Mouse (Mus musculus) intestine, postnatal 0 days (tissue): ENCODE results near the gene Gfm1. TPM values are rescaled to one million over a fixed set of nuclear protein-coding genes. Genes with fewer than 3 reads are reported as not detected.

Experiments used
- ATAC-seq: fragments of 200-750 bp; cut with Nextera tagmentation; 2 replicates; pipeline ENCODE4 v1.8.0; 2017; ENCODE audit warnings: mild to moderate bottlenecking, moderate TSS enrichment, moderate library complexity
- H3K27ac ChIP-seq: fragments of 300-500 bp; sonication (generic); 2 replicates; pipeline ENCODE4 v1.5.1; 2014; ENCODE audit warnings: mild to moderate bottlenecking, low read depth, low read length, moderate library complexity
- H3K27me3 ChIP-seq: fragments of 300-500 bp; sonication (generic); replicated peaks from 2 replicates; pipeline ENCODE4 v1.6.1; 2014; ENCODE audit warnings: low read length, mixed read lengths; ENCODE audit not compliant: control insufficient read depth, insufficient read depth
- H3K36me3 ChIP-seq: fragments of 300-500 bp; sonication (generic); 2 replicates; pipeline ENCODE4 v1.6.1; 2014; ENCODE audit warnings: mild to moderate bottlenecking, moderate library complexity; ENCODE audit not compliant: control insufficient read depth, insufficient read depth
- H3K4me1 ChIP-seq: fragments of 300-500 bp; sonication (generic); replicated peaks from 2 replicates; pipeline ENCODE4 v1.6.1; 2014; ENCODE audit warnings: antibody characterized with exemption, low read length, mixed read lengths; ENCODE audit not compliant: control insufficient read depth, insufficient read depth
- H3K4me2 ChIP-seq: fragments of 300-500 bp; sonication (generic); replicated peaks from 2 replicates; pipeline ENCODE4 v1.6.1; 2014; ENCODE audit warnings: low read depth, mild to moderate bottlenecking, moderate library complexity
- H3K4me3 ChIP-seq: fragments of 300-500 bp; sonication (generic); 2 replicates; pipeline ENCODE4 v1.5.1; 2014; ENCODE audit warnings: low read depth, low read length
- H3K9ac ChIP-seq: fragments of 300-500 bp; sonication (generic); 2 replicates; pipeline ENCODE4 v1.6.1; 2014; ENCODE audit warnings: mild to moderate bottlenecking, low read depth, low read length
- H3K9me3 ChIP-seq: fragments of 300-500 bp; sonication (generic); 2 replicates; pipeline ENCODE4 v1.6.1; 2016; ENCODE audit warnings: mixed run types; ENCODE audit not compliant: control insufficient read depth
- CTCF ChIP-seq: sonication (generic); IDR thresholded peaks from 2 replicates; pipeline ENCODE4 v1.5.1; 2016; ENCODE audit warnings: low read depth, mild to moderate bottlenecking, control low read depth, antibody characterized with exemption, moderate library complexity
- WGBS: fragments of 180-500 bp; shearing (Covaris S2); extraction: QIAGEN DNeasy Blood & Tissue Kit; methylation state at CpG from one replicate; pipeline ENCODE4 v1.1.7; 2014; 5-methylcytosine and 5-hydroxymethylcytosine counted together
- polyA plus RNA-seq: library from polyadenylated mRNA; unstranded; fragments of >200 nt; fragmentation: Nextera tagmentation; extraction: Ambion mirVana; gene quantifications from 2 replicates; pipeline ENCODE4 v1.2.1, GENCODE M21; 2015

The Gfm1 gene
- polyA plus RNA-seq, 1 experiment from 2014 or later = 30.2 TPM

DNA sequence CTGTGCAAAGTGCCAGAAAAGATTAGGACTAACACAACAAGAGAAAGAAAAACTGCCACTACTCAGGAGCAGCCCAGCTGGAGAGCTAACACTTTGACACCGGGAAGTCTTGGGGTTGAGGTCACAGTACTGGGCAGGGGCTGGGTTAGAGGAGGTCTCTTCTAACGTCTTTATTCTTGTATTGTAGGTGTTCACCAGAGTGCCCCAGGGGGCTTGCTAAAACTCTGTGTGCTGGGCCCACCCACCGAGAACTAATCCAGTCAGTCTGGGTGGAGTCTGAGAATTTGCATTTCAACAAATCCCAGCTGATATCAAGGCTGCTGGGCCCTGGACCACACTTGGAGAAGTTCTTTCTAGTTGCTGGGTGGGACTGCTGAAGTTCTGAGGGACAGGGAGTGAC lies 74.0 kb downstream of the Gfm1 start:
- ATAC-seq = no peak
- Histone ChIP-seq H3K27me3 (no peaks in the 10 kb centered on the region), H3K4me3 (no peak overlapping the region), H3K27ac (no peak overlapping the region), H3K4me1 (no peaks in the 10 kb centered on the region), H3K4me2 (no peak overlapping the region), H3K36me3 (no peaks in the 10 kb centered on the region), H3K9ac (no peak overlapping the region), H3K9me3 (no peaks in the 10 kb centered on the region)
- 24% methylated on average over 3 of the region's 3 CpGs for WGBS
- no peak for TF ChIP-seq CTCF

DNA sequence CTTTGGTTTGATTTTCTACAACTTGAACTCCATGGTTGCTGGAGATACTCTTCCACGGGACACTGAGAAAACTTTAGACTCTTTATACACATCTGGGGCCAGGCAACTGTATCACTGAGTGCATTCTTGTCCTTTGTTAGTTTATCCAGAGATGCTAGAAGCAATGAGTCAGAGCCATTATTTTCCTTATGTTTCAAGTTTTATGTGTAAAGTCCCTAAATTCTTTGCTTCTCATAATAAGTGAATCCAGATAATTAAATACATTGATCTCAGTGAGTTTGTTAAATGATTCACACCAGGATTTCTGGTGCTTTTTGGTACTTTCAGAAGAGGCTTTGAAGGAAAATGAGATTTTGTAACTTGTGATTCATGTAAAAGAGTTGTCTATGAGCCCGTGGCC lies 75.4 kb downstream of the Gfm1 start:
- no peak for ATAC-seq
- H3K9ac ChIP-seq = no peak overlapping the region
- 84% methylated on average over 2 of the region's 2 CpGs for WGBS

GRCm38 (mm10) chr3:67508216-67508892 lies 78.5 kb downstream of the Gfm1 start:
- ATAC-seq = no peak
- Histone ChIP-seq H3K27me3 (no peaks in the 10 kb centered on the region), H3K4me1 (no peaks in the 10 kb centered on the region), H3K4me2 (no peak overlapping the region), H3K9ac (no peak overlapping the region), H3K36me3 (no peaks in the 10 kb centered on the region), H3K4me3 (no peak overlapping the region), H3K27ac (no peak overlapping the region), H3K9me3 (no peaks in the 10 kb centered on the region)
- 82% methylated on average over 10 of the region's 10 CpGs for WGBS
- TF ChIP-seq CTCF = no peak

More for the DNA sequence above, 75.4 kb downstream of the Gfm1 start:
- Histone ChIP-seq H3K27me3 (no peaks in the 10 kb centered on the region), H3K36me3 (no peaks in the 10 kb centered on the region), H3K9me3 (no peaks in the 10 kb centered on the region), H3K27ac (no peak overlapping the region), H3K4me1 (no peaks in the 10 kb centered on the region), H3K4me2 (no peak overlapping the region), H3K4me3 (no peak overlapping the region)
- TF ChIP-seq CTCF = no peak

GRCm38 (mm10) chr3:67512807-67513206 lies 82.9 kb downstream of the Gfm1 start:
- no peak overlapping the region for H3K4me2 ChIP-seq
- H3K27ac ChIP-seq = no peak overlapping the region
- no peak overlapping the region for H3K9ac ChIP-seq
- H3K36me3 ChIP-seq = no peaks in the 10 kb centered on the region
- no peak for ATAC-seq
- peak; percentile 91 for TF ChIP-seq CTCF
- no peaks in the 10 kb centered on the region for H3K9me3 ChIP-seq
- WGBS = 4% methylated on average over 5 of the region's 5 CpGs
- no peak overlapping the region for H3K4me3 ChIP-seq
- peaks cover 25% of the 10 kb centered on the region; the same call in 1 of the 2 replicates for H3K27me3 ChIP-seq
- H3K4me1 ChIP-seq = no peaks in the 10 kb centered on the region

- Histone ChIP-seq H3K27ac (no peak overlapping the region), H3K4me3 (peak overlapping the region; percentile 51), H3K9me3 (no peaks in the 10 kb centered on the region), H3K36me3 (no peaks in the 10 kb centered on the region), H3K4me1 (no peaks in the 10 kb centered on the region), H3K4me2 (peak overlapping the region; percentile 96), H3K27me3 (peaks cover 25% of the 10 kb centered on the region; the same call in 1 of the 2 replicates), H3K9ac (peak overlapping the region; percentile 46)
- WGBS = 5% methylated on average over 40 of the region's 40 CpGs
- TF ChIP-seq CTCF = no peak
- ATAC-seq = peak; percentile 51
Observed at GRCm38 (mm10) chr3:67514801-67515273, 84.9 kb downstream of the Gfm1 start.

DNA sequence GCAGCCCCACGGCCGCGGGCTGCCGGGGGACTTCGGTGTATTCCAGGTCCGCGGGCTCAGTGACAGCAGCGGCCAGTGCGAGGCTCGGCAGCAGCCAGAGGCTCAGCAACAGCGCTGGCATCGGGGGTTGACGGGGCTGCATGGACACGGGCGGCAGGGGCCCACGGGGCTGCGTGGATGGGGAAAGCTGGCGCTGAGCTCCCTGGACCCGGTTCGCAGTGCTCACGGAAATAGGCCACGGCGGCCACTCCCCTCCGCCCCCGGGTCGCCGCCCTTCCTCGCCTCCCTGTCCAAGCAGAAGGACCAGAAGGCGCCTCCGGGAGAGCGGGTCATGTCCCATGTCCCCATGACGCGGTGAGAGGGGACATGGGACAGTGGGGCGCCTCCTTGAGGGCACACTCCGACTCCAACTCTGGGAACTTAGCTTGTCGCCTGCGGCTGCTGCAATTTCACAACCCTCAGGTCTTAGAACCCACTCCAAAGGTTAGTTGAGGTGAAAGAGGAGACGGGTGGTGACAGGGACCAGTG lies 85.4 kb downstream of the Gfm1 start, which contains the start of gene Rarres1:
Rarres1 (minus strand) TSS at position 250 of the 528 bp plus-strand sequence.
- peak within 1 kb of the TSS; percentile 46 for H3K9ac ChIP-seq
- H3K27me3 ChIP-seq = peaks cover 25% of the 10 kb centered on the region; the same call in 1 of the 2 replicates
- WGBS = 1% methylated on average over 38 of the region's 38 CpGs
- no peak within 1 kb of the TSS for H3K27ac ChIP-seq
- H3K4me2 ChIP-seq = peak within 1 kb of the TSS; percentile 96
- H3K9me3 ChIP-seq = no peaks in the 10 kb centered on the region
- H3K4me3 ChIP-seq = peak within 1 kb of the TSS; percentile 51
- no peaks in the 10 kb centered on the region for H3K4me1 ChIP-seq
- peak; percentile 39 for TF ChIP-seq CTCF
- no peaks in the 10 kb centered on the region for H3K36me3 ChIP-seq
- ATAC-seq = peak; percentile 45
